8 mouse cellular contexts compared by ENCODE assay signal in genomic region chr5:73133833-73134185, GRCm38 (mm10).
DNase-seq lines count a peak whose midpoint lies in the region; ATAC-seq lines count a peak whose summit lies in the region.
"Had no signal": no experiment of that assay in that cellular context is flagged by ENCODE, and none has a peak within 500 bp of the region (broad histone marks: within the 10 kb centered on the region; RNA-seq: fewer than 3 reads in every experiment).

No protein-coding gene starts in this region.

- H3K36me3 ChIP-seq in kidney, embryonic 16.5 days (ENCODE audit: insufficient read depth, low read length): no peaks in the 10 kb centered on the region
- peaks cover 8% of the 10 kb centered on the region for H3K36me3 ChIP-seq in liver, embryonic 16.5 days (ENCODE audit: control insufficient read depth, insufficient read depth)

- no peak overlapping the region for H3K4me2 ChIP-seq in kidney, embryonic 16.5 days (replicated peaks; ENCODE audit: low read depth, low read length)
- peak overlapping the region; percentile 10; the same call in 1 of the 2 replicates for H3K4me2 ChIP-seq in liver, embryonic 16.5 days (ENCODE audit: low read depth, low read length)
- H3K4me2 ChIP-seq: heart, embryonic 13.5 days had no signal

- no peak overlapping the region for H3K9ac ChIP-seq in kidney, embryonic 16.5 days (replicated peaks; ENCODE audit: low read length)
- no peak overlapping the region for H3K9ac ChIP-seq in liver, embryonic 16.5 days (ENCODE audit: low read depth, low read length)
- H3K9ac ChIP-seq: heart, embryonic 13.5 days had no signal

- H3K27me3 ChIP-seq in kidney, embryonic 16.5 days (ENCODE audit: insufficient read depth, low read length): no peaks in the 10 kb centered on the region
- no peaks in the 10 kb centered on the region for H3K27me3 ChIP-seq in liver, embryonic 16.5 days (ENCODE audit: control insufficient read depth, insufficient read depth, low read depth, low read length)
- H3K27me3 ChIP-seq: heart, embryonic 13.5 days had no signal

- peak; percentile 46; the same call in 1 of the 2 replicates for ATAC-seq in kidney, embryonic 16.5 days (ENCODE audit: low FRiP score, low TSS enrichment)
- ATAC-seq in liver, embryonic 16.5 days (ENCODE audit: low read depth): peak; percentile 60

- no peaks in the 10 kb centered on the region for H3K4me1 ChIP-seq in kidney, embryonic 16.5 days (ENCODE audit: insufficient read depth, low read length)
- peaks cover 19% of the 10 kb centered on the region for H3K4me1 ChIP-seq in liver, embryonic 16.5 days (ENCODE audit: control insufficient read depth, low read depth, low read length)

- H3K9me3 ChIP-seq in kidney, embryonic 16.5 days (ENCODE audit: low read length): no peaks in the 10 kb centered on the region
- H3K9me3 ChIP-seq in liver, embryonic 16.5 days (replicated peaks; ENCODE audit: control insufficient read depth, low read length): no peaks in the 10 kb centered on the region
- H3K9me3 ChIP-seq: heart, embryonic 13.5 days had no signal

- H3K27ac ChIP-seq in kidney, embryonic 16.5 days (ENCODE audit: low read length): no peak overlapping the region
- peak overlapping the region; percentile 79 for H3K27ac ChIP-seq in liver, embryonic 16.5 days (ENCODE audit: low read length)
- H3K27ac ChIP-seq: heart, embryonic 13.5 days had no signal

- no peak overlapping the region for H3K4me3 ChIP-seq in kidney, embryonic 16.5 days (ENCODE audit: low read length)
- H3K4me3 ChIP-seq in liver, embryonic 16.5 days (ENCODE audit: low read depth, low read length): peak overlapping the region; percentile 18
- H3K4me3 ChIP-seq: heart, embryonic 13.5 days had no signal

- WGBS in kidney, embryonic 16.5 days: 36% methylated on average over 5 of the region's 5 CpGs
- 38% methylated on average over 5 of the region's 5 CpGs for WGBS in liver, embryonic 16.5 days (ENCODE audit: insufficient replicate concordance)

- DNase-seq in B cell, adult 2 months: peak; percentile 67 to 71
- peak; percentile 50 for DNase-seq in ES-CJ7 (ENCODE audit: low read depth, low spot score)
- peak; percentile 40 for DNase-seq in cerebellum, adult 8-10 months
- peak; percentile 33 to 58 for DNase-seq in heart, adult 9 months (ENCODE audit: low spot score in 2 of 2)
- peak; percentile 77 for DNase-seq in retina, postnatal 1 day
